ENCODE assay signal across 8 mouse cellular contexts in genomic region chr2:25621229-25622200, GRCm38 (mm10). TPM values are rescaled to one million over a fixed set of nuclear protein-coding genes. Genes with fewer than 3 reads are reported as not detected.
DNase-seq lines count a peak whose midpoint lies in the region; ATAC-seq lines count a peak whose summit lies in the region.

Gene Tmem141, minus strand, starts transcription at chr2:25622005.

- peak; percentile 92 for ATAC-seq in hindbrain, embryonic 11.5 days (ENCODE audit: low FRiP score)

- no peaks in the 10 kb centered on the region for H3K36me3 ChIP-seq in hindbrain, embryonic 11.5 days (ENCODE audit: control insufficient read depth, insufficient read depth, low read length)

- DNase-seq in MEL-GATA-1-ER (ENCODE audit: extremely low read depth, low read depth) = peak; percentile 65
- peak; percentile 95 for DNase-seq in cerebellum, adult 9-11 months
- peak; percentile 77 to 92 for DNase-seq in frontal cortex, adult 2 months (ENCODE audit: extremely low spot score in 1 of 2, low spot score in 1 of 2)
- peak; percentile 84 for DNase-seq in hindbrain, embryonic 11.5 days (ENCODE audit: low spot score)
- DNase-seq in layer of hippocampus, postnatal 14 days (ENCODE audit: low spot score in 2 of 2) = peak; percentile 66 to 80
- peak; percentile 89 for DNase-seq in lung, postnatal 14 days
- DNase-seq in retina, adult 2 months (ENCODE audit: low read depth, low spot score) = peak; percentile 69
- peak; percentile 60 to 64 for DNase-seq in thymus, postnatal 36 days

- no peaks in the 10 kb centered on the region for H3K9me3 ChIP-seq in hindbrain, embryonic 11.5 days (ENCODE audit: control insufficient read depth, low read length)

- WGBS in hindbrain, embryonic 11.5 days = 7% methylated on average over 34 of the region's 34 CpGs

- H3K27ac ChIP-seq in hindbrain, embryonic 11.5 days (ENCODE audit: low read depth, low read length) = no peak within 1 kb of the TSS

- H3K4me1 ChIP-seq in hindbrain, embryonic 11.5 days (replicated peaks; ENCODE audit: control insufficient read depth, insufficient read depth, low read length) = no peaks in the 10 kb centered on the region

- H3K4me3 ChIP-seq in hindbrain, embryonic 11.5 days (ENCODE audit: low read depth, low read length) = peak within 1 kb of the TSS; percentile 34

- H3K4me2 ChIP-seq in hindbrain, embryonic 11.5 days (replicated peaks; ENCODE audit: low read depth, low read length) = peak within 1 kb of the TSS; percentile 65

- H3K9ac ChIP-seq in hindbrain, embryonic 11.5 days (ENCODE audit: low read depth, low read length) = peak within 1 kb of the TSS; percentile 55; the same call in 1 of the 2 replicates

- peaks cover 13% of the 10 kb centered on the region for H3K27me3 ChIP-seq in hindbrain, embryonic 11.5 days (ENCODE audit: control insufficient read depth, insufficient read depth, low read length)

RNA-seq across cellular contexts. Expression of gene Tmem141, which starts in this region (rescaled TPM):
- polyA plus RNA-seq in frontal cortex, adult 2 months (2012; rRNA removed) = 66.7 and 72.2 TPM in 2 replicates
- polyA plus RNA-seq in hindbrain, embryonic 11.5 days (2014; fragmentation: Nextera tagmentation; extraction: Ambion mirVana) = 17.6 and 18.0 TPM in 2 replicates
- 10 to 100 TPM; 25.0 TPM for total RNA-seq in layer of hippocampus, postnatal 14 days (2021)
